Mouse (Mus musculus) limb, embryonic 13.5 days (tissue): ENCODE data around the gene Megf9. TPM values are rescaled to one million over a fixed set of nuclear protein-coding genes. Genes with fewer than 3 reads are reported as not detected.

ENCODE experiments used
- ATAC-seq: fragments of 200-750 bp; cut with Nextera tagmentation; 2 replicates; pipeline ENCODE4 v1.8.0; 2017; ENCODE audit warnings: low read depth, moderate number of reproducible peaks, moderate TSS enrichment; ENCODE audit not compliant: low FRiP score
- H3K27ac ChIP-seq: fragments of 300-500 bp; sonication (generic); 2 replicates; pipeline ENCODE4 v1.5.1; 2015; ENCODE audit warnings: inconsistent platforms, mild to moderate bottlenecking, moderate library complexity
- H3K27me3 ChIP-seq: fragments of 300-500 bp; sonication (generic); 2 replicates; pipeline ENCODE4 v1.6.1; 2015; ENCODE audit warnings: mild to moderate bottlenecking, inconsistent platforms
- H3K36me3 ChIP-seq: fragments of 300-500 bp; sonication (generic); 2 replicates; pipeline ENCODE4 v1.6.1; 2015; ENCODE audit warnings: inconsistent platforms, mild to moderate bottlenecking, moderate library complexity
- H3K4me1 ChIP-seq: fragments of 300-500 bp; sonication (generic); 2 replicates; pipeline ENCODE4 v1.6.1; 2015; ENCODE audit warnings: inconsistent platforms
- H3K4me2 ChIP-seq: fragments of 300-500 bp; sonication (generic); replicated peaks from 2 replicates; pipeline ENCODE4 v1.6.1; 2015; ENCODE audit warnings: inconsistent platforms, mild to moderate bottlenecking, moderate library complexity
- H3K4me3 ChIP-seq: fragments of 300-500 bp; sonication (generic); 2 replicates; pipeline ENCODE4 v1.5.1; 2015; ENCODE audit warnings: moderate library complexity, mild to moderate bottlenecking, inconsistent platforms
- H3K9ac ChIP-seq: fragments of 300-500 bp; sonication (generic); 2 replicates; pipeline ENCODE4 v1.6.1; 2015; ENCODE audit warnings: mild to moderate bottlenecking, inconsistent platforms
- H3K9me3 ChIP-seq: fragments of 300-500 bp; sonication (generic); 2 replicates; pipeline ENCODE4 v1.6.1; 2016; ENCODE audit warnings: inconsistent platforms
- WGBS: fragments of 180-500 bp; shearing (Covaris S2); methylation state at CpG from one replicate; pipeline ENCODE4 v1.1.7; 2015; 5-methylcytosine and 5-hydroxymethylcytosine counted together
- polyA plus RNA-seq: library from polyadenylated mRNA; unstranded; fragments of >200 nt; fragmentation: Nextera tagmentation; extraction: Ambion mirVana; gene quantifications from 2 replicates; pipeline ENCODE4 v1.2.1, GENCODE M21; 2015

The Megf9 gene
- polyA plus RNA-seq, 1 experiment from 2014 or later: 11.8 TPM

DNA sequence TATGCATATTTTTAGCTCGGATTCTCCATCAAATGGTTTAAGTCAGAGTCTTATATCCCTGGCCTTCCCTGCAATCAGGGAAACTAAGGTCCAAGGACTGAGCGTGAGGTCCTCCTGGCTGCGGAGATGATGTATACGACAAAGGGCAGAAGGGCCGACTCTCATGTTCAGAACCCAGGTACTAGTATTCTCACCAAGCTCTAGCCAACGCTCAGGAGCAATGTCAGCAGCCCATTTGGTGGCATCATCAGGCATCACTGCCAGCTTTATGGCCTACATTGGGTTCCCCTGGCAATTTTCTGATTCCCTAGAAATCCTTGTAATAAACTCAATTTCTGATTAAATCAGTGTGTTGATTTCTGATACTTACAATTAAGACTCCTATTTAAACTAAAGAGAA lies 18.5 kb downstream of the Megf9 start:
- no peaks in the 10 kb centered on the region for H3K4me1 ChIP-seq
- no peak overlapping the region for H3K9ac ChIP-seq
- no peak for ATAC-seq
- no peaks in the 10 kb centered on the region for H3K9me3 ChIP-seq
- no peaks in the 10 kb centered on the region for H3K27me3 ChIP-seq
- H3K36me3 ChIP-seq: no peaks in the 10 kb centered on the region
- H3K27ac ChIP-seq: no peak overlapping the region
- 85% methylated on average over 6 of the region's 6 CpGs for WGBS
- no peak overlapping the region for H3K4me2 ChIP-seq
- H3K4me3 ChIP-seq: no peak overlapping the region

DNA sequence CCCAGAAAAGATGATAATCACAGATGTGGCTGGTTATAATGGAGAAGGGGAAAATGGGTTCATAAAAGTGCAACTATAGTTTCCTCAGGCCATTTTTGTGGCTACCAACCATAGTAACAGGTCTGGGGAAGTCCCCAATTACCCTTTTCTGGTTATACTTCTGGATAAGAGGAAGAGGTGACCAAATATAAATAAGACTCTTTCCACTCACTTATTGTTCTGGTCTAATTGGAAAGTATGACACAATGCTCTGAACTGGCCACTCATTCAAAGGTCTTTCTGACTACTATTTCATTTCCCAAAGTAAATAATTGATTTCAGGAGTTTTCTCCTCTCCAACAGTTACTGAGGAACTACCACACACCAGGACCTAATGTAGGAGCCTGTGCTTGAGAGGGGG lies 19.3 kb downstream of the Megf9 start:
- no peak for ATAC-seq
- no peaks in the 10 kb centered on the region for H3K27me3 ChIP-seq
- H3K27ac ChIP-seq: no peak overlapping the region
- no peak overlapping the region for H3K9ac ChIP-seq
- H3K9me3 ChIP-seq: no peaks in the 10 kb centered on the region
- no peak overlapping the region for H3K4me3 ChIP-seq
- no peaks in the 10 kb centered on the region for H3K36me3 ChIP-seq
- no peaks in the 10 kb centered on the region for H3K4me1 ChIP-seq
- H3K4me2 ChIP-seq: no peak overlapping the region

DNA sequence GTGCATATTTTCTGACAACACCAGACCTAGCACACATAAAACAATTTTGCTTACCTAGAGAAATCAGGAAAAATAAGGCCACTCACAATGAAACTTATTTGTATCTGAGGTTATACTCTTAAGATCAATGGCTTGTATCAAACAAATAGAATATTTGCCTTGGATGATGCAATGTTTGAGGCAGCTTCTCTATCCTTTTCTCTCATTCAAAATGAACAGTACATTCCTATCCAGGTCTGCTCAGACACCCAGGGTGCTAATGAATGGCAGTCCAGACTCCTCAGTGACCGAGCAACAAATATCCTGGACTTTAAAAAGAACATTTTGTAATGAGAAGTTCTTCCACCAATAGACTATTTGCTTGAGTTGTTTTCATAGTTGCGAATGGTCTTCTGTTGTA lies 24.8 kb downstream of the Megf9 start:
- Histone ChIP-seq H3K36me3 (no peaks in the 10 kb centered on the region), H3K27me3 (no peaks in the 10 kb centered on the region), H3K4me3 (no peak overlapping the region), H3K9me3 (no peaks in the 10 kb centered on the region), H3K27ac (no peak overlapping the region), H3K9ac (no peak overlapping the region), H3K4me2 (no peak overlapping the region), H3K4me1 (peaks cover 5% of the 10 kb centered on the region; the same call in 1 of the 2 replicates)
- no peak for ATAC-seq
- WGBS: 81% methylated on average over 2 of the region's 2 CpGs

DNA sequence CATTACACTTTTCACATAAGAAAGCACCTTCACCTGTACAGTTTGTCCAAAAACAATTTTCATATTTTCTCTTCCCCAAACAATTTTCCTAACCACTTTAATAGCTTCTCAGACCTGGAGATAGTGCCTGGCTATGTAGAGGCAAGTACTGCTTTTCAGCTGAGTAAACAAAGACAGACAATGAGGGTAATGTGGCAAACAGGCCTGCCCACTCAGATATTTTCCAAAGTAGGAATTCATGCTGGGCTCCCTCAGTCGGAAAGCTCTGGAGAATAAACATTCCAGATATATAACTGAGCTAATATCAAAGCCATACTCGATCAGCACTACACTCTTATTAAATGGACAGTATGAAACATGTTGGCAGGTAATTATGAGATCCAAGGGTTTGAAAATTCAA lies 25.2 kb downstream of the Megf9 start:
- Histone ChIP-seq H3K4me1 (peaks cover 5% of the 10 kb centered on the region; the same call in 1 of the 2 replicates), H3K27me3 (no peaks in the 10 kb centered on the region), H3K4me3 (no peak overlapping the region), H3K27ac (no peak overlapping the region), H3K9me3 (no peaks in the 10 kb centered on the region), H3K9ac (no peak overlapping the region), H3K4me2 (no peak overlapping the region), H3K36me3 (no peaks in the 10 kb centered on the region)
- WGBS: 44% methylated on average over 2 of the region's 2 CpGs
- ATAC-seq: no peak

DNA sequence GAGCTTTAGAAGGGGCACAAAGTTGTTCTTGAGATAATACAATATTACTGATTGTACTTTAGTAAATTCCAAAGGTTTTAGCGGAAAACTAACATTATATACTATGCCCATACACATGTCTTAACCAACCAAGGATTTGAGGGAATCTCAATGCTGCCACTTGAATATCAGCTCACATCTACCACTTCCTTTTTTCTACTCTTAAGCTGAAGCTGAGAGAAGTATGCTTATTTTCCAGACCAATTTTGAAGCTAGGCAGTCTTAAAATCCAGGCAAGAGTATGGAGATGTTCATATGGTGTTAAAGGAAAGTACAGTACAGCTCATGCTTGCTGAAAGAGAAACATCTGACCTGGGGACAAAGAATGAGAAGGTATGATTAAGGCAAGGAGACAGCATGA lies 26.6 kb downstream of the Megf9 start:
- WGBS: 92% methylated on average over 1 of the region's 1 CpGs
- Histone ChIP-seq H3K27me3 (no peaks in the 10 kb centered on the region), H3K4me1 (peaks cover 5% of the 10 kb centered on the region; the same call in 1 of the 2 replicates), H3K4me3 (no peak overlapping the region), H3K9me3 (no peaks in the 10 kb centered on the region), H3K9ac (no peak overlapping the region), H3K36me3 (no peaks in the 10 kb centered on the region), H3K27ac (no peak overlapping the region), H3K4me2 (no peak overlapping the region)
- ATAC-seq: no peak

DNA sequence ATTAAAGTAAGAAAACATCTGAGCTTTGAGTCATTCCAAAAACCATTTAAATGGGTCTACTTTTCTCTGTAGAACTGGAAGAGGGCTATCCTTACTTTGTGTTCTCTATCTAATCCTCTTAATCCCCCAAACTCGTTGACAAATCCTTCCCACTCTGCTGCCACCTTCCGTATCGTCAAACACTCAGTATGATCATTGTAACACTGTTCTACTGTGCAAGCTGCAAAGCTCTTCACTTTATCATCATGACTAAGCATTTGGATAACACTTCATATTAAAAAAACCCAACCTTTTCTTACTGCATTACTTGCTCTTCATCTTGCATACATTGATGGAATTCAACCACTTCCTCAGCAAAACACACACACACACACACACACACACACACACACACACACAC lies 28.8 kb downstream of the Megf9 start:
- Histone ChIP-seq H3K9ac (no peak overlapping the region), H3K4me2 (no peak overlapping the region), H3K36me3 (no peaks in the 10 kb centered on the region), H3K27ac (no peak overlapping the region), H3K9me3 (no peaks in the 10 kb centered on the region), H3K4me1 (peaks cover 5% of the 10 kb centered on the region; the same call in 1 of the 2 replicates), H3K4me3 (no peak overlapping the region), H3K27me3 (no peaks in the 10 kb centered on the region)
- ATAC-seq: no peak
- 68% methylated on average over 3 of the region's 3 CpGs for WGBS

DNA sequence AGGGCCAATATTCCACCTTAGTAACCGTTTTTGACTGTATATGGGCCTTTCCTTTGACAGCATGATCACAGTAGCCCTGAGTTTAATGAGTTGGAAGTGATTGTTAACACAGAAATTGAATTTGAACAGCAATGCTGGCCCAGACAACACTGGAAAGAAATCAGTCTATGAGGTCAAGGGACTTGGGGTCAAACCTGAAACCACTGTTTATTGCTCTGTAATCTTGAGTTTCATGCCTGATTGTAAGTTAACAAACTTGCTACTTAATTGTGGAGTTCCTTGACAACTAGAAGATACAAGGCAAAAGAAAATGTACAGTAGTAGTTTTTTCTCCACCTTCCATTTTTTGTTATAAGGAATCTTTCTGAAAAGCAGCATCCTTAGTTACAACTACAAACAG lies 31.0 kb downstream of the Megf9 start:
- no peaks in the 10 kb centered on the region for H3K4me1 ChIP-seq
- WGBS: 53% methylated on average over 1 of the region's 1 CpGs
- no peak overlapping the region for H3K9ac ChIP-seq
- H3K9me3 ChIP-seq: no peaks in the 10 kb centered on the region
- no peaks in the 10 kb centered on the region for H3K36me3 ChIP-seq
- no peak for ATAC-seq
- no peak overlapping the region for H3K4me3 ChIP-seq
- H3K27ac ChIP-seq: no peak overlapping the region
- no peaks in the 10 kb centered on the region for H3K27me3 ChIP-seq
- H3K4me2 ChIP-seq: no peak overlapping the region

DNA sequence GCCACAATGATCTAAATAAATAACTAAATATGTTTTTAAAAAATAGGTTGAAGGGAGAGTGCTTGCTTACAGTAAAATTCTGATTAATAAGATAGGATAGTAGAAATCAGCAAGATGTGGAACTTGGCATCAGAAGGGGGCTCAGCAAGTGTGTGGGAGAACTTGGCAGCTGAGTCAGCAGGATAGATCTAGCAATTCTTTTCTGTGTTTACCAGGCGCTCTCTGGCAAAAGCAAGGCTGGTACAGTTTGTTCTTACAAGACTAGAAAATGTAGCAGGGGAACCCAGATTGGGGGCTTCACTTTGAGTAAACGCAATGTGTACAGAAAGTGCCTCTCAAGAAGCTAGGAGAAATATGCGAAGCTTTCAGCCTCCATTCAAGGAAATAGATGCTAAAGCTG lies 35.5 kb downstream of the Megf9 start:
- Histone ChIP-seq H3K9ac (no peak overlapping the region), H3K4me3 (no peak overlapping the region), H3K9me3 (no peaks in the 10 kb centered on the region), H3K27me3 (no peaks in the 10 kb centered on the region), H3K4me1 (no peaks in the 10 kb centered on the region), H3K27ac (no peak overlapping the region), H3K36me3 (no peaks in the 10 kb centered on the region), H3K4me2 (no peak overlapping the region)
- no peak for ATAC-seq
- 86% methylated on average over 3 of the region's 3 CpGs for WGBS

DNA sequence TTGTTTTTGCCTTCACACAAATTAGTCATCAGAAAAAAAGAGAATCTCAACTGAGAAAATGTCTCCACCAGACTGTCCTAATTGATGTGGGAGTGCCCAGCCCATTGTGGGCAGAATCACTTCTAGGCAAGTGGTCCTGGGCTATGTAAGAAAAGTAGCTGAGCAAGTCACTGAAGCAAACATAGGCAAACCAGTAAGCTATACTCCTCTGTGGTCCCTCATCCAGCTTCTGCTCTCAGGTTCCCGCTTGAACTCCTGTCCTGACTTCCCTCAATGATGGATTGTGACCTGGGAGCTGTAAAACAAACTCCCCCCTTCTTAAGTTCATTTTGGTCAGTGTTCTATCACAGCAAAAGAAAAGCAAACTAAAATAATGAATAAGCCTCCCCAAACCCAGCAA lies 37.8 kb downstream of the Megf9 start:
- Histone ChIP-seq H3K27ac (no peak overlapping the region), H3K4me1 (no peaks in the 10 kb centered on the region), H3K9me3 (no peaks in the 10 kb centered on the region), H3K4me2 (no peak overlapping the region), H3K4me3 (no peak overlapping the region), H3K27me3 (no peaks in the 10 kb centered on the region), H3K36me3 (no peaks in the 10 kb centered on the region), H3K9ac (no peak overlapping the region)
- 63% methylated on average over 1 of the region's 1 CpGs for WGBS
- ATAC-seq: no peak

DNA sequence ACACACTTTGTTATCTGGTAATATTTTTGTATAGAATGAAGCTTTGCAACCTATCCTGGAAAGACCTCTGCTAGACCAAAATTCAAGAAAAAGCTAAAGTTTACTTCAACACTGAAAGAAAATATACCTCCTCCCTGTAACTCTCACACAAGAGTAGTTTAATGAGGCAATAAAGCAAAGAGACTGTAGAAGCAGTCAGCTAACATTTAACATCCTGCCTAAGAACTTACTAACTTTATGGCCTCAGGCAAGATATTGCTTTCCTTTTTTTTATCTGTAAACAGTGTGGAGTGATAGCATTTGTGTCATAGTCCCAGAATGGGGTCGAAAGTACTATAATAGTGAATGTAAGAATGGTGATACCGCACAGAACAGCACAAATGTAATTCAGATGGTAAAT lies 45.0 kb downstream of the Megf9 start:
- H3K4me1 ChIP-seq: peaks cover 13% of the 10 kb centered on the region
- H3K4me2 ChIP-seq: no peak overlapping the region
- H3K9ac ChIP-seq: no peak overlapping the region
- no peaks in the 10 kb centered on the region for H3K9me3 ChIP-seq
- H3K36me3 ChIP-seq: no peaks in the 10 kb centered on the region
- H3K27ac ChIP-seq: peak overlapping the region; percentile 40; the same call in 1 of the 2 replicates
- 65% methylated on average over 2 of the region's 2 CpGs for WGBS
- H3K4me3 ChIP-seq: no peak overlapping the region
- no peaks in the 10 kb centered on the region for H3K27me3 ChIP-seq
- ATAC-seq: peak; percentile 44; the same call in 1 of the 2 replicates

DNA sequence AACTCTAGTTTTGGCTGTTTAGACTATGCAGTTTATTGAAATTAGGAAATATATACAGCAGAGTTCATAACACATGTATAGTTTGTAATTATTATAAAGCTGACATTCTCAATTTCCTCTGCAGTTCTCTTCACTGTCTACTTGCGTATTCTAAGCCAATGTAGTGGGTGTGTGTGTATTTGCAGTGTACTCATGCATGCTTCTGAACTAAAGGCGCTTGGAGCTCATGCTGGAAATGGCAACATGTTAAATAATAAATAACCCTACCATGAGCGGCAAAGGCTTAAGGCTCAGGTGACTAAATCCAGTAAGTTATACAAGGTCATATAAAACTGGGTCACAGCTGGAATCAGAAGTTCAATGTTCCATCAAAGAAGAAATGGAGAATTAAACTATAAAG lies 46.4 kb downstream of the Megf9 start:
- 48% methylated on average over 3 of the region's 3 CpGs for WGBS
- no peaks in the 10 kb centered on the region for H3K9me3 ChIP-seq
- H3K9ac ChIP-seq: no peak overlapping the region
- H3K27ac ChIP-seq: no peak overlapping the region
- no peak overlapping the region for H3K4me3 ChIP-seq
- no peak for ATAC-seq
- H3K27me3 ChIP-seq: no peaks in the 10 kb centered on the region
- peaks cover 13% of the 10 kb centered on the region for H3K4me1 ChIP-seq
- no peaks in the 10 kb centered on the region for H3K36me3 ChIP-seq
- H3K4me2 ChIP-seq: no peak overlapping the region

DNA sequence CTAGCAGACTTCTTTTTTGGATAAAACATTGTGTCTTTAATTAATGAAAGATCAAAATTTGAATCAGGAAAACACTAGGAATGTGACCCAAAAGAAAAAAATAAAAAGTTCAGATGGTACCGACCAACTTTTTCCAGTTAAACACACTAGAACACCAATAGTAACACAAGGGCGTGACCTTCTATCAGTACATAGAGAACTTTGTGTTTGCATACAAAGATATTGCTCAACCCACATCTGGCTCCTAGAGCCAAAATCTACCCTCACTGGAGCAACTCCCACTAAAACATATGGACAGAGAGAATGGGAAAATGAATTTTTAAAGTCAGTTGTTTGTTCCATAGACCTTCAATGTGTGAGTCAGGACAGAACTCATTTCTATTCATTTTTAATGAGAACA lies 50.7 kb downstream of the Megf9 start:
- Histone ChIP-seq H3K4me2 (no peak overlapping the region), H3K27ac (no peak overlapping the region), H3K9me3 (no peaks in the 10 kb centered on the region), H3K9ac (no peak overlapping the region), H3K4me3 (no peak overlapping the region), H3K27me3 (no peaks in the 10 kb centered on the region), H3K4me1 (0 out of 2 replicates have a peak, but pooled peaks cover 3% of the 10 kb centered on the region), H3K36me3 (no peaks in the 10 kb centered on the region)
- ATAC-seq: no peak
- WGBS: 86% methylated on average over 2 of the region's 2 CpGs

DNA sequence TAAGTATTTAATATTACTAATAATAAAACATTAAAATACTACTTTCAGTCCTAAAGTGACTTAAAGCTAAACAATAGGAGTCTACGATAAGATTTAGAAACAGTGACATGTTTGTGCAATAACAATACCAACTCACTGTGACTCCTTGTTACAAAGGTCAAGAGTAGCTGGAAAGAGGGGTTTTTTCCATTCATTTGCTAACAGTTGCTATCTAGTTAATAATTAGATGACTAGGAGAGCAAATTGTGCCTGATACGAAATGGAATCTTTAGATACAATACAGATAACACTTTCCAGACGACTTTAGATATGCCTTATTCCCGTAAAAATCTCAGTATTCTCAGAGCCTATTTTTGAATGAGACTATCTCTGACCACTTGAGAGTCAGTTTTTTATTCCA lies 52.9 kb downstream of the Megf9 start:
- Histone ChIP-seq H3K27me3 (no peaks in the 10 kb centered on the region), H3K4me1 (no peaks in the 10 kb centered on the region), H3K4me2 (no peak overlapping the region), H3K9ac (no peak overlapping the region), H3K27ac (no peak overlapping the region), H3K9me3 (no peaks in the 10 kb centered on the region), H3K4me3 (no peak overlapping the region), H3K36me3 (no peaks in the 10 kb centered on the region)
- WGBS: 89% methylated on average over 4 of the region's 4 CpGs
- no peak for ATAC-seq
